Mouse (Mus musculus): ENCODE results near the gene Jrkl. TPM values are rescaled to one million over a fixed set of nuclear protein-coding genes. Genes with fewer than 3 reads are reported as not detected.
A peak's percentile ranks its signal among the peaks of the same experiment; 100 is the strongest.

Jrkl gene
- total and polyA plus RNA-seq, 2 experiments from 2014 or later, result 5.4 to 8.9 TPM

DNA sequence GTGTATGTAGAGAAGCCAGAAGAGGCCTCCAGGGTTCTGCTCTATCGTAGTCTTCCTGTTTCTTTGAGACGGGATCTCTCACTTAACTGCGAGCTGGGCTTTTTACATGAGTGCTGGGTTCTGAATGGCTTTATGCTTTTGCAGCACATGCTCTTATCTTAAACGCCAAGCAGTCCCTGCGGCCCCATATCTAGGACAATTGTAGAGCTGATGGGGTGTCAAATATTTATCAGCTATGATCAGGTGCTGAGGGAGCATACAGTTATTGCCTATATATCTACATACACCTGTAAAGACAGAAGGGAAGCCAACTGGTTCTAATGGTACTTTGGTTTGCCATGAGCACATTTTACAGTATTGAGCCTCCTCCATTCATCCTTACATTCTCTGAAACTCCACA lies 41.9 kb downstream of the Jrkl start:
- no peak for ATAC-seq
- no peak for DNase-seq
- no peaks in the 10 kb centered on the region for H3K36me3 ChIP-seq (ENCODE audit: insufficient read depth)
- no peak for TF ChIP-seq CTCF (IDR thresholded peaks at IDR 0.05; ENCODE audit: low read depth)
- H3K9me3 ChIP-seq (ENCODE audit: low read length), result no peaks in the 10 kb centered on the region
- no peak overlapping the region for H3K4me2 ChIP-seq (ENCODE audit: low read depth)
- H3K9ac ChIP-seq, result no peak overlapping the region
- no peak overlapping the region for H3K27ac ChIP-seq (ENCODE audit: low read depth, low read length)
- H3K4me1 ChIP-seq (ENCODE audit: insufficient read depth), result no peaks in the 10 kb centered on the region
- H3K27me3 ChIP-seq (ENCODE audit: insufficient read depth, low read length), result no peaks in the 10 kb centered on the region
- 92% methylated on average over 5 of the region's 5 CpGs for WGBS
- H3K4me3 ChIP-seq (ENCODE audit: low read depth, low read length), result no peak overlapping the region

GRCm38 (mm10) chr9:13203109-13203508 lies 42.5 kb downstream of the Jrkl start:
- DNase-seq (no peak), ATAC-seq (no peak)
- H3K9me3 ChIP-seq (ENCODE audit: low read length), result no peaks in the 10 kb centered on the region
- no peaks in the 10 kb centered on the region for H3K27me3 ChIP-seq (ENCODE audit: insufficient read depth, low read length)
- no peak overlapping the region for H3K4me3 ChIP-seq (ENCODE audit: low read depth, low read length)
- no peak overlapping the region for H3K27ac ChIP-seq (ENCODE audit: low read depth, low read length)
- 92% methylated on average over 1 of the region's 1 CpGs for WGBS
- H3K36me3 ChIP-seq (ENCODE audit: insufficient read depth), result no peaks in the 10 kb centered on the region
- H3K9ac ChIP-seq, result no peak overlapping the region
- H3K4me1 ChIP-seq (ENCODE audit: insufficient read depth), result no peaks in the 10 kb centered on the region
- no peak overlapping the region for H3K4me2 ChIP-seq (ENCODE audit: low read depth)
- no peak for TF ChIP-seq CTCF (IDR thresholded peaks at IDR 0.05; ENCODE audit: low read depth)

DNA sequence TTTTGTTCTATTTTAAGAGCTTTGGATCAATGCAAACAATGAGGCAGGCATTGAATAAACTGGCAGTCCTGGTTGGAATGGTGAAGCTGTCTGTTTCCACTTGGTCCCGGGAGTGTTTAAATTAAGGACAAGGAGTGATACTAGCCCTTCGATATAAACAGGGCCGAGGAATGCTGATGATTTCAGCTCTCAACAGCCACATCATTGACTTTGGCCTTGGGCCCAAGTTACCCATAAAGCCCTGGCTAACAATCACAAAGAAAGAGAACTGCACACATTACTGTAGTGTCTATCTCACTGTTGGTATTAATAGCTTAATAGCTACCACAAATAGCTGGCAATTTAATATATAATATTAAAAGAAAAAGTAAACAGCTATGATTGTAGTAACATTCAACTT lies 45.5 kb downstream of the Jrkl start:
- WGBS, result 52% methylated on average over 3 of the region's 3 CpGs
- no peaks in the 10 kb centered on the region for H3K4me1 ChIP-seq (ENCODE audit: insufficient read depth)
- no peak for ATAC-seq

DNA sequence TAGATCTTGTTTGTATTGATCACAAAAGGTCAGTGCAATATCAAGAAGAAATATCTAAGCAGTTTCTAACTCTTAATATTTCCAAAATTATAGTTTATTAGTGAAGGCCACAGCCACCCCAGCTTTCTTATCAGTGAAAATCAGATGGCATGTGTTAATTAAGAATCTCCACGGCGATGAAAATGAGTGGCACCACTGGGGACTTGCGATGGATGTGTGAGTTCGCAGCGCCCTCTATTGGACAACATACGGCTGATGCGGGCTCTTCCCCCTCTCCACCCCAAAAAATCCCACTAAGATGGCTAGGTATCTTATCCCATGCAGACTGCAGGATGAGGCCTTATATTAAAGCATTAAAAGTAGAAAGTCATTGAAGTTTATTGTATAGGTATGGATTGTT lies 49.9 kb downstream of the Jrkl start:
- no peaks in the 10 kb centered on the region for H3K4me1 ChIP-seq (ENCODE audit: insufficient read depth)
- DNase-seq (peak; percentile 69), ATAC-seq (peak; percentile 79)
- WGBS, result 4% methylated on average over 7 of the region's 7 CpGs
- no peak overlapping the region for H3K27ac ChIP-seq (ENCODE audit: low read depth, low read length)
- H3K9ac ChIP-seq, result no peak overlapping the region
- H3K4me3 ChIP-seq (ENCODE audit: low read depth, low read length), result no peak overlapping the region
- H3K27me3 ChIP-seq (ENCODE audit: insufficient read depth, low read length), result no peaks in the 10 kb centered on the region
- H3K36me3 ChIP-seq (ENCODE audit: insufficient read depth), result no peaks in the 10 kb centered on the region
- no peaks in the 10 kb centered on the region for H3K9me3 ChIP-seq (ENCODE audit: low read length)
- no peak overlapping the region for H3K4me2 ChIP-seq (ENCODE audit: low read depth)
- peak; percentile 73 for TF ChIP-seq CTCF (IDR thresholded peaks at IDR 0.05; ENCODE audit: low read depth)

More for the DNA sequence above, 45.5 kb downstream of the Jrkl start:
- Histone ChIP-seq H3K27me3 (ENCODE audit: insufficient read depth, low read length) (no peaks in the 10 kb centered on the region), H3K4me3 (ENCODE audit: low read depth, low read length) (no peak overlapping the region), H3K4me2 (ENCODE audit: low read depth) (no peak overlapping the region), H3K27ac (ENCODE audit: low read depth, low read length) (no peak overlapping the region), H3K9me3 (ENCODE audit: low read length) (no peaks in the 10 kb centered on the region), H3K9ac (no peak overlapping the region), H3K36me3 (ENCODE audit: insufficient read depth) (no peaks in the 10 kb centered on the region)
- DNase-seq, result no peak
- TF ChIP-seq CTCF (IDR thresholded peaks at IDR 0.05; ENCODE audit: low read depth), result no peak

- TF ChIP-seq CTCF (IDR thresholded peaks at IDR 0.05; ENCODE audit: low read depth), result peak; percentile 80
- H3K4me1 ChIP-seq (ENCODE audit: insufficient read depth), result no peaks in the 10 kb centered on the region
- no peaks in the 10 kb centered on the region for H3K27me3 ChIP-seq (ENCODE audit: insufficient read depth, low read length)
- no peak overlapping the region for H3K9ac ChIP-seq
- H3K9me3 ChIP-seq (ENCODE audit: low read length), result no peaks in the 10 kb centered on the region
- H3K36me3 ChIP-seq (ENCODE audit: insufficient read depth), result no peaks in the 10 kb centered on the region
- H3K27ac ChIP-seq (ENCODE audit: low read depth, low read length), result no peak overlapping the region
- 2% methylated on average over 4 of the region's 4 CpGs for WGBS
- peak; percentile 81 for DNase-seq
- no peak overlapping the region for H3K4me3 ChIP-seq (ENCODE audit: low read depth, low read length)
- H3K4me2 ChIP-seq (ENCODE audit: low read depth), result no peak overlapping the region
- ATAC-seq, result peak; percentile 83
Observed at GRCm38 (mm10) chr9:13195268-13195667, 50.4 kb downstream of the Jrkl start.

DNA sequence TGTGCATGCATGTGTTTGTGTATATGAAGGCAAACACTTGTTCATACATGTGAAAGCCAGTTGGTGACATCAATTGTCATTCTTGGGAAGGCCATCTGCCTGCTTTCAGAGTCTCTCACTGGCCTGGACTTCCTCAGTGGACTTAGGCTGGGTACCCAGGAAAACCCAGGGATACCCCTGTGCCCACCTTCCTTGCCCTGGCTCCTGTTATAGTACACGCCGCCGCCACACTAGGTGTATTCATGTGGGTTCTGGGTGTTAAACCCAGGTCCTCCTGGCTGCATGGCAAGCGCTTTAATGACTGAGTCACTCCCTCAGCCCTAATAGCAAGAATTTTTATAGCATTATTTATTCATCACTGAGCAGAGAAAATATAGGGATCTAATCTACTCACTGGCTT lies 51.0 kb downstream of the Jrkl start:
- no peak for TF ChIP-seq CTCF (IDR thresholded peaks at IDR 0.05; ENCODE audit: low read depth)
- Histone ChIP-seq H3K36me3 (ENCODE audit: insufficient read depth) (no peaks in the 10 kb centered on the region), H3K9ac (no peak overlapping the region), H3K27ac (ENCODE audit: low read depth, low read length) (no peak overlapping the region), H3K27me3 (ENCODE audit: insufficient read depth, low read length) (no peaks in the 10 kb centered on the region), H3K4me2 (ENCODE audit: low read depth) (no peak overlapping the region), H3K4me3 (ENCODE audit: low read depth, low read length) (no peak overlapping the region), H3K4me1 (ENCODE audit: insufficient read depth) (no peaks in the 10 kb centered on the region), H3K9me3 (ENCODE audit: low read length) (no peaks in the 10 kb centered on the region)
- WGBS, result 83% methylated on average over 4 of the region's 4 CpGs
- DNase-seq, result no peak
- ATAC-seq, result no peak

Other genes starting within 250 kb of the Jrkl start
- gene Ccdc82, start 1.1 kb upstream of the Jrkl start, total RNA-seq (2014; rRNA removed), result 15.6 and 24.9 TPM in 2 replicates
- 5.7 and 7.0 TPM in 2 replicates for gene Ccdc82, start 1.1 kb upstream of the Jrkl start, polyA plus RNA-seq (2015; fragmentation: Nextera tagmentation; extraction: Ambion mirVana)
- 6.2 and 6.4 TPM in 2 replicates for gene Maml2, start 52.1 kb upstream of the Jrkl start, total RNA-seq (2014; rRNA removed)
- gene Maml2, start 52.1 kb upstream of the Jrkl start, polyA plus RNA-seq (2015; fragmentation: Nextera tagmentation; extraction: Ambion mirVana), result 5.9 and 9.5 TPM in 2 replicates
- gene Gm17571, start 200.9 kb upstream of the Jrkl start, total RNA-seq (2014; rRNA removed), result not detected in 2 replicates
- not detected in 2 replicates for gene Gm17571, start 200.9 kb upstream of the Jrkl start, polyA plus RNA-seq (2015; fragmentation: Nextera tagmentation; extraction: Ambion mirVana)

Data from forebrain, postnatal 0 days (tissue).